ENCODE assay signal across 24 mouse cellular contexts in genomic region chr5:142321316-142321715, GRCm38 (mm10).
"Had no signal": no experiment of that assay in that cellular context is flagged by ENCODE, and none has a peak within 500 bp of the region (broad histone marks: within the 10 kb centered on the region; RNA-seq: fewer than 3 reads in every experiment).

No protein-coding gene starts in this region.

- H3K27ac ChIP-seq: liver, embryonic 13.5 days; liver, embryonic 15.5 days; lung, embryonic 15.5 days; macrophage; midbrain, embryonic 12.5 days; neural tube, embryonic 13.5 days; neural tube, embryonic 15.5 days had no signal

- H3K27me3 ChIP-seq: liver, embryonic 13.5 days; liver, embryonic 15.5 days; lung, embryonic 15.5 days; midbrain, embryonic 12.5 days; neural tube, embryonic 13.5 days had no signal

- DNase-seq: liver, embryonic 13.5 days; liver, postnatal 0 days; lung, adult 2 months; lung, postnatal 14 days; lung, postnatal 36 days; midbrain, embryonic 14.5 days; right cerebral cortex, adult 18-20 months; right cerebral cortex, postnatal 25 days; right cerebral cortex, postnatal 4 days; spleen, adult 18-20 months; thymus, adult 18-20 months; thymus, postnatal 14 days; thymus, postnatal 36 days had no signal

- H3K36me3 ChIP-seq: liver, embryonic 13.5 days; liver, embryonic 15.5 days; lung, embryonic 15.5 days; midbrain, embryonic 12.5 days; neural tube, embryonic 13.5 days; neural tube, embryonic 15.5 days had no signal

- H3K9me3 ChIP-seq: liver, embryonic 13.5 days; liver, embryonic 15.5 days; lung, embryonic 15.5 days; megakaryocyte, embryonic 14.5 days; midbrain, embryonic 12.5 days; neural tube, embryonic 13.5 days; neural tube, embryonic 15.5 days had no signal

- H3K4me3 ChIP-seq: liver, embryonic 13.5 days; liver, embryonic 15.5 days; lung, embryonic 15.5 days; megakaryocyte, embryonic 14.5 days; midbrain, embryonic 12.5 days; myocyte; neural tube, embryonic 13.5 days; neural tube, embryonic 15.5 days had no signal

- H3K4me1 ChIP-seq: liver, embryonic 13.5 days; liver, embryonic 15.5 days; lung, embryonic 15.5 days; neural tube, embryonic 13.5 days had no signal

- ATAC-seq: liver, postnatal 0 days; lung, postnatal 0 days; midbrain, embryonic 16.5 days had no signal

- H3K4me2 ChIP-seq: liver, embryonic 11.5 days; liver, embryonic 13.5 days; liver, embryonic 15.5 days; lung, embryonic 15.5 days; midbrain, embryonic 12.5 days; neural tube, embryonic 13.5 days; neural tube, embryonic 15.5 days had no signal

- H3K9ac ChIP-seq: liver, embryonic 13.5 days; liver, embryonic 15.5 days; liver, postnatal 0 days; lung, embryonic 15.5 days; midbrain, embryonic 12.5 days; neural tube, embryonic 13.5 days; neural tube, embryonic 15.5 days had no signal
